23 mouse cellular contexts compared by ENCODE assay signal in genomic region chr2:77238046-77238445, GRCm38 (mm10). TPM values are rescaled to one million over a fixed set of nuclear protein-coding genes. Genes with fewer than 3 reads are reported as not detected.
A peak's percentile ranks its signal among the peaks of the same experiment; 100 is the strongest.
DNase-seq lines count a peak whose midpoint lies in the region; ATAC-seq and TF ChIP-seq lines count a peak whose summit lies in the region.
"Had no signal": no experiment of that assay in that cellular context is flagged by ENCODE, and none has a peak within 500 bp of the region (broad histone marks: within the 10 kb centered on the region; RNA-seq: fewer than 3 reads in every experiment).

No protein-coding gene starts in this region.

- no peak overlapping the region for H3K4me2 ChIP-seq in heart, embryonic 11.5 days
- no peak overlapping the region for H3K4me2 ChIP-seq in limb, embryonic 14.5 days (replicated peaks; ENCODE audit: low read depth, low read length, severe bottlenecking)
- H3K4me2 ChIP-seq: embryonic facial prominence, embryonic 13.5 days; forebrain, embryonic 15.5 days; heart, embryonic 13.5 days; hindbrain, embryonic 12.5 days; intestine, embryonic 15.5 days had no signal

- no peak overlapping the region for H3K4me3 ChIP-seq in heart, embryonic 10.5 days
- H3K4me3 ChIP-seq in heart, embryonic 11.5 days (ENCODE audit: low read depth, low read length): no peak overlapping the region
- no peak overlapping the region for H3K4me3 ChIP-seq in limb, embryonic 14.5 days (replicated peaks; ENCODE audit: low read length)
- no peak overlapping the region for H3K4me3 ChIP-seq in limb, embryonic 10.5 days
- no peak overlapping the region for H3K4me3 ChIP-seq in embryonic fibroblast, embryonic 13.5 days (ENCODE audit: insufficient read depth, low read length)
- H3K4me3 ChIP-seq: embryonic facial prominence, embryonic 13.5 days; forebrain, embryonic 15.5 days; heart, adult 2 months; heart, embryonic 13.5 days; hindbrain, embryonic 12.5 days; intestine, embryonic 15.5 days had no signal

- peaks cover 19% of the 10 kb centered on the region; the same call in 1 of the 2 replicates for H3K36me3 ChIP-seq in heart, embryonic 10.5 days
- 0 out of 2 replicates have a peak, but pooled peaks cover 2% of the 10 kb centered on the region for H3K36me3 ChIP-seq in heart, embryonic 11.5 days (ENCODE audit: control insufficient read depth, insufficient read depth, low read length)
- peaks cover 44% of the 10 kb centered on the region for H3K36me3 ChIP-seq in limb, embryonic 14.5 days (ENCODE audit: control insufficient read depth, insufficient read depth, low read length)
- H3K36me3 ChIP-seq in limb, embryonic 10.5 days: peaks cover 75% of the 10 kb centered on the region

- no peaks in the 10 kb centered on the region for H3K4me1 ChIP-seq in heart, embryonic 10.5 days
- H3K4me1 ChIP-seq in heart, embryonic 11.5 days (ENCODE audit: control insufficient read depth, insufficient read depth, low read length): no peaks in the 10 kb centered on the region
- H3K4me1 ChIP-seq in limb, embryonic 14.5 days (ENCODE audit: control insufficient read depth, insufficient read depth, low read length): 0 out of 2 replicates have a peak, but pooled peaks cover 6% of the 10 kb centered on the region
- H3K4me1 ChIP-seq in limb, embryonic 10.5 days: no peaks in the 10 kb centered on the region
- peaks cover 8% of the 10 kb centered on the region for H3K4me1 ChIP-seq in embryonic fibroblast, embryonic 13.5 days (ENCODE audit: control insufficient read depth, insufficient read depth, low read length)
- H3K4me1 ChIP-seq: embryonic facial prominence, embryonic 13.5 days; forebrain, embryonic 15.5 days; heart, embryonic 13.5 days; hindbrain, embryonic 12.5 days; intestine, embryonic 15.5 days had no signal

- peak; percentile 55 for DNase-seq in heart, embryonic 10.5 days (ENCODE audit: low spot score)
- no peak for DNase-seq in limb, embryonic 14.5 days (ENCODE audit: low spot score)
- DNase-seq in limb, embryonic 10.5 days (ENCODE audit: low spot score): no peak
- DNase-seq in adrenal gland, postnatal 25 days: no peak
- DNase-seq in natural killer cell, adult 2 months (ENCODE audit: low spot score in 2 of 2): no peak
- DNase-seq: adrenal gland, adult 2 months; adrenal gland, postnatal 36 days; cerebellum, adult 11-12 months; cerebellum, adult 9-10 months; cerebellum, postnatal 25 days; gastrocnemius, postnatal 10 days; heart, adult 2 months; heart, postnatal 36 days had no signal

- H3K27me3 ChIP-seq in heart, embryonic 10.5 days (ENCODE audit: insufficient read depth, poor library complexity, severe bottlenecking): no peaks in the 10 kb centered on the region
- no peaks in the 10 kb centered on the region for H3K27me3 ChIP-seq in heart, embryonic 11.5 days (ENCODE audit: control insufficient read depth, insufficient read depth, low read length)
- H3K27me3 ChIP-seq in limb, embryonic 14.5 days (ENCODE audit: control insufficient read depth, insufficient read depth, low read length): no peaks in the 10 kb centered on the region
- H3K27me3 ChIP-seq in limb, embryonic 10.5 days (ENCODE audit: low read depth, poor library complexity, severe bottlenecking): no peaks in the 10 kb centered on the region
- H3K27me3 ChIP-seq: embryonic facial prominence, embryonic 13.5 days; forebrain, embryonic 15.5 days; heart, embryonic 13.5 days; hindbrain, embryonic 12.5 days; intestine, embryonic 15.5 days had no signal

- 72% methylated on average over 3 of the region's 3 CpGs for WGBS in heart, embryonic 10.5 days
- 75% methylated on average over 3 of the region's 3 CpGs for WGBS in heart, embryonic 11.5 days (ENCODE audit: insufficient replicate concordance)
- 63% methylated on average over 3 of the region's 3 CpGs for WGBS in limb, embryonic 14.5 days
- WGBS in limb, embryonic 10.5 days: 89% methylated on average over 3 of the region's 3 CpGs

- H3K27ac ChIP-seq in heart, embryonic 10.5 days: no peak overlapping the region
- H3K27ac ChIP-seq in heart, embryonic 11.5 days (ENCODE audit: low read depth, low read length): no peak overlapping the region
- H3K27ac ChIP-seq in limb, embryonic 14.5 days (replicated peaks; ENCODE audit: low read depth, low read length): 0 out of 2 replicates have a peak overlapping the region, but pooled peaks have one; percentile 14
- no peak overlapping the region for H3K27ac ChIP-seq in limb, embryonic 10.5 days
- H3K27ac ChIP-seq in embryonic fibroblast, embryonic 13.5 days (ENCODE audit: insufficient read depth, low read length): 0 out of 2 replicates have a peak overlapping the region, but pooled peaks have one; percentile 19
- H3K27ac ChIP-seq: embryonic facial prominence, embryonic 13.5 days; forebrain, embryonic 15.5 days; heart, adult 2 months; heart, embryonic 13.5 days; hindbrain, embryonic 12.5 days; hindbrain, postnatal 0 days; intestine, embryonic 15.5 days had no signal

- ATAC-seq in heart, embryonic 11.5 days (replicated peaks; ENCODE audit: insufficient number of reproducible peaks, low FRiP score, low TSS enrichment): no peak
- no peak for ATAC-seq in limb, embryonic 14.5 days (ENCODE audit: low FRiP score, low read depth)
- peak; percentile 44; the same call in 1 of the 2 replicates for ATAC-seq in megakaryocyte progenitor cell, adult 5-6 weeks (replicated peaks; ENCODE audit: poor library complexity)
- ATAC-seq: forebrain, embryonic 15.5 days; hindbrain, postnatal 0 days; intestine, embryonic 15.5 days had no signal

- no peak overlapping the region for H3K9ac ChIP-seq in heart, embryonic 11.5 days (ENCODE audit: low read depth, low read length)
- no peak overlapping the region for H3K9ac ChIP-seq in limb, embryonic 14.5 days (ENCODE audit: low read depth, low read length, severe bottlenecking)
- H3K9ac ChIP-seq: embryonic facial prominence, embryonic 13.5 days; forebrain, embryonic 15.5 days; heart, embryonic 13.5 days; hindbrain, embryonic 12.5 days; intestine, embryonic 15.5 days had no signal

- H3K9me3 ChIP-seq in heart, embryonic 10.5 days: no peaks in the 10 kb centered on the region
- no peaks in the 10 kb centered on the region for H3K9me3 ChIP-seq in heart, embryonic 11.5 days (replicated peaks; ENCODE audit: control insufficient read depth, low read length)
- H3K9me3 ChIP-seq in limb, embryonic 14.5 days (ENCODE audit: control insufficient read depth, low read length): no peaks in the 10 kb centered on the region
- H3K9me3 ChIP-seq in limb, embryonic 10.5 days (replicated peaks): no peaks in the 10 kb centered on the region
- H3K9me3 ChIP-seq: embryonic facial prominence, embryonic 13.5 days; forebrain, embryonic 15.5 days; heart, embryonic 13.5 days; hindbrain, embryonic 12.5 days; intestine, embryonic 15.5 days had no signal

- TF ChIP-seq CTCF in embryonic fibroblast, embryonic 13.5 days (IDR thresholded peaks at IDR 0.05; ENCODE audit: borderline replicate concordance, insufficient read depth, low read length): no peak

- TF ChIP-seq POLR2A in limb, embryonic 14.5 days (IDR thresholded peaks at IDR 0.05; ENCODE audit: borderline replicate concordance, extremely low read depth, insufficient read depth, insufficient read length): no peak
- TF ChIP-seq POLR2A in embryonic fibroblast, embryonic 13.5 days (IDR thresholded peaks at IDR 0.05; ENCODE audit: low read depth, low read length): no peak

RNA-seq across cellular contexts. Expression of gene Sestd1, which starts 42.3 kb away (rescaled TPM):
- 8.2 and 9.9 TPM in 2 replicates for polyA plus RNA-seq in heart, embryonic 10.5 days (2016; fragmentation: Nextera tagmentation; extraction: Ambion mirVana)
- 12.9 and 15.8 TPM in 2 replicates for polyA plus RNA-seq in heart, embryonic 11.5 days (2014; fragmentation: Nextera tagmentation; extraction: Ambion mirVana)
- 25.1 and 25.4 TPM in 2 replicates for polyA plus RNA-seq in limb, embryonic 14.5 days (2012; rRNA removed)
- 23.8 and 26.5 TPM in 2 replicates for polyA plus RNA-seq in limb, embryonic 14.5 days (2014; fragmentation: Nextera tagmentation; extraction: Ambion mirVana)
- 20.0 and 23.0 TPM in 2 replicates for polyA plus RNA-seq in limb, embryonic 10.5 days (2016; fragmentation: Nextera tagmentation; extraction: Ambion mirVana)
- polyA plus RNA-seq in embryonic fibroblast, embryonic 13.5 days (2011; ENCODE audit: insufficient read length, low read depth, missing spikeins): 28.1 and 33.0 TPM in 2 replicates
- total RNA-seq in megakaryocyte progenitor cell, adult 5-6 weeks (2015): 6.3 and 7.3 TPM in 2 replicates
- total RNA-seq in megakaryocyte progenitor cell, adult 5-6 weeks (2017): 8.4 and 14.8 TPM in 2 replicates
- total RNA-seq in adrenal gland, postnatal 25 days (2021): 15.3 and 20.3 TPM in 2 replicates
- total RNA-seq: MEL had no signal

Comparison
In these comparisons a context has a peak if more than half of its experiments do, and no peak if none do; other contexts are left out.
1. H3K27ac ChIP-seq: peak in limb, embryonic 14.5 days (single experiment) and embryonic fibroblast, embryonic 13.5 days (single experiment); none in heart, embryonic 10.5 days (single experiment), heart, embryonic 11.5 days (single experiment) and limb, embryonic 10.5 days (single experiment).